Mouse (Mus musculus): ENCODE results near the gene Bckdhb. TPM values are rescaled to one million over a fixed set of nuclear protein-coding genes. Genes with fewer than 3 reads are reported as not detected.
"Not testable (repeated sequence)": the region's sequence is repeated elsewhere in the genome, so short reads cannot be mapped to it uniquely, and the experiment has no call there.

The Bckdhb gene
- total RNA-seq, 1 experiment, result 30.7 TPM

DNA sequence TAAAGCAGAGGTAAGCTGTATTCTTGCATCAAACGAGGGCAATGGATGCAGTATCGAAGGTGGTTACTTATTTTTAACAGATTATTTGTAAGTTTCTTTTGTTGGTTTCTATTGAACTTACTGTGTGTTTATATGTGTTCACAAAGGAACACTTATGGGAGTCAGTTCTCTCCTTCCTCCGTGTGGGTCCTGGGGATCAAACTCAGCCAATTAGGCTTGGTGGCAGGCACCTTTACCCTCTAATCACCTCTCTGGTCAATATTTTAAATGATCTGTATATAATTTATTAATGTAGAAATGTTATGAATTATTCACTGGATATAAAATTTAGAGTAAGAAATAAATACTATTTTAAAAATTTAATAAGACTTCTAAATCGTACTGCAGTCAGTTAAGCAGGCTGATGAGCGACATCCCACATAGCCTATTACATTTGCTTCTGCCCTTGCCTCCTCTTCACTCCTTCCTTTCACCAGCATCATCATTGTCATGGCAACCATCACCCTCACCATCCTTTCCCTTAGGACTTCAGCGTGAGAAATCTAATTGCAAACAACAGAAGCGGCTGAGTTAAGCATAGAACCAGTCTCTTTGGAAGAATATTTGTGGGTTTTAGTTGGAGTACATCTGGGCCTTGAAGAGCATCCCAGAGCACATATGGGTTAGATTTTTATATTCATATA is 130.3 kb downstream of the Bckdhb start:
- no peak for DNase-seq (ENCODE audit: low read depth, low spot score)
- H3K4me3 ChIP-seq (ENCODE audit: insufficient read depth in 1 of 2, low read depth in 1 of 2, low read length in 2 of 2, poor library complexity in 1 of 2, severe bottlenecking in 1 of 2), result no peak overlapping the region
- TF ChIP-seq HCFC1 (IDR thresholded peaks at IDR 0.05; ENCODE audit: borderline replicate concordance, insufficient read depth, low read length) (no peak), CHD2 (IDR thresholded peaks at IDR 0.05; ENCODE audit: low read depth, low read length) (no peak), ZC3H11A (IDR thresholded peaks at IDR 0.05; ENCODE audit: borderline replicate concordance, low read depth, low read length) (no peak), ZNF384 (IDR thresholded peaks at IDR 0.05; ENCODE audit: low read depth, low read length) (no peak), MAFK (IDR thresholded peaks at IDR 0.05; ENCODE audit: insufficient read depth, low read depth, low read length) (no peak)
- H3K27ac ChIP-seq (ENCODE audit: insufficient read depth, low read depth, low read length, poor library complexity, severe bottlenecking), result no peak overlapping the region
- no peaks in the 10 kb centered on the region for H3K9me3 ChIP-seq (ENCODE audit: control insufficient read depth, insufficient read depth, low read depth, low read length)
- no peaks in the 10 kb centered on the region for H3K4me1 ChIP-seq (ENCODE audit: control insufficient read depth in 2 of 2, insufficient read depth in 2 of 2, low read length in 2 of 2, poor library complexity in 1 of 2)
- no peaks in the 10 kb centered on the region for H3K36me3 ChIP-seq (ENCODE audit: control insufficient read depth, insufficient read depth, low read length, poor library complexity, severe bottlenecking)
- in situ Hi-C loops (cut with MboI; ENCODE audit: low sequenced_read_pairs in 2 of 2, unreplicated experiment in 2 of 2), result no loop called here
- H3K9ac ChIP-seq (ENCODE audit: insufficient read depth, low read depth, low read length, poor library complexity, severe bottlenecking), result no peak overlapping the region

DNA sequence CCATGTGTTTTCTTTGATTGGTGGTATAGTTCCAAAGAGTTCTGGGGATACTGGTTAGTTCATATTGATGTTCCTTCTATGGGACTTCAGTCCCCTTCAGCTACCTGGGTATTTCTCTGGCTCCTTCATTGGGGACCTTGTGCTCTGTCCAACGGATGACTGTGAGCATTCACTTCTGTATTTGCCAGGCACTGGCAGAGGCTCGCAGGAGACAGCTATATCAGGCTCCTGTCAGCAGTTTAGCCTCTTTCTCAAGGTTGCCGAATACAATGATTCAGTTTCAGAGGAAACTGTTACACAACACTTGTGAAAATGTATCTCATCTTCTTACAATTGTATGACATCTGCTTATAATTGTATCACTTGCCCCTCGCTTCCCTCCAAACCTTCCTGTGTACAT is 135.8 kb downstream of the Bckdhb start:
- H3K4me1 ChIP-seq (ENCODE audit: control insufficient read depth in 2 of 2, insufficient read depth in 2 of 2, low read length in 2 of 2, poor library complexity in 1 of 2); DNase-seq (ENCODE audit: low read depth, low spot score); H3K9ac ChIP-seq (ENCODE audit: insufficient read depth, low read depth, low read length, poor library complexity, severe bottlenecking); H3K27ac ChIP-seq (ENCODE audit: insufficient read depth, low read depth, low read length, poor library complexity, severe bottlenecking); H3K36me3 ChIP-seq (ENCODE audit: control insufficient read depth, insufficient read depth, low read length, poor library complexity, severe bottlenecking); in situ Hi-C loops (cut with MboI; ENCODE audit: low sequenced_read_pairs in 2 of 2, unreplicated experiment in 2 of 2); H3K9me3 ChIP-seq (ENCODE audit: control insufficient read depth, insufficient read depth, low read depth, low read length); H3K4me3 ChIP-seq (ENCODE audit: insufficient read depth in 1 of 2, low read depth in 1 of 2, low read length in 2 of 2, poor library complexity in 1 of 2, severe bottlenecking in 1 of 2): not testable (repeated sequence)

GRCm38 (mm10) chr9:84063617-84064016 is 138.7 kb downstream of the Bckdhb start:
- H3K36me3 ChIP-seq (ENCODE audit: control insufficient read depth, insufficient read depth, low read length, poor library complexity, severe bottlenecking), result no peaks in the 10 kb centered on the region
- no peak overlapping the region for H3K27ac ChIP-seq (ENCODE audit: insufficient read depth, low read depth, low read length, poor library complexity, severe bottlenecking)
- DNase-seq (ENCODE audit: low read depth, low spot score), result no peak
- H3K4me1 ChIP-seq (ENCODE audit: control insufficient read depth in 2 of 2, insufficient read depth in 2 of 2, low read length in 2 of 2, poor library complexity in 1 of 2), result no peaks in the 10 kb centered on the region
- H3K9ac ChIP-seq (ENCODE audit: insufficient read depth, low read depth, low read length, poor library complexity, severe bottlenecking), result no peak overlapping the region
- in situ Hi-C loops (cut with MboI; ENCODE audit: low sequenced_read_pairs in 2 of 2, unreplicated experiment in 2 of 2), result no loop called here
- H3K9me3 ChIP-seq (ENCODE audit: control insufficient read depth, insufficient read depth, low read depth, low read length), result no peaks in the 10 kb centered on the region
- TF ChIP-seq HCFC1 (IDR thresholded peaks at IDR 0.05; ENCODE audit: borderline replicate concordance, insufficient read depth, low read length), result no peak
- no peak for TF ChIP-seq ZNF384 (IDR thresholded peaks at IDR 0.05; ENCODE audit: low read depth, low read length)
- no peak for TF ChIP-seq ZC3H11A (IDR thresholded peaks at IDR 0.05; ENCODE audit: borderline replicate concordance, low read depth, low read length)
- no peak for TF ChIP-seq CHD2 (IDR thresholded peaks at IDR 0.05; ENCODE audit: low read depth, low read length)
- TF ChIP-seq MAFK (IDR thresholded peaks at IDR 0.05; ENCODE audit: insufficient read depth, low read depth, low read length), result no peak
- H3K4me3 ChIP-seq (ENCODE audit: insufficient read depth in 1 of 2, low read depth in 1 of 2, low read length in 2 of 2, poor library complexity in 1 of 2, severe bottlenecking in 1 of 2), result no peak overlapping the region

DNA sequence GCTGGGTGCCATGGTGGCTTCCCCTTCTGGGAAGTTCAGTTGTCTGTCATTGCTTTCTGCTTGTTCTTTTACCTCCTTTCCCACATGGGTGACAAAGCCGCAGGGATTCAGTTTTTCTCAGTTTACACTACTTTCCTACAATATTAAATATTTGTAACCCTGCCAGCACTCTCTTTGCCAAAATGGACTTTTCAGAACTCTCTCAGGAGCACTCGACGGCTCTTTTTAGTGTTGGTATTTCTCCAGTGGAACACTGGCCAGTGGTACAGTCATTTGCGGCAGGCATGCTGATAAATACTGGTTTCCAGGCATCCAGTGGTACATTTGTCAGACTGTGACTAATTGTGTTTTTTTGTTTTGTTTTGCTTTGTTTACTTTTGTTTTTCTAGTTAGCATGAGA is 139.2 kb downstream of the Bckdhb start:
- Histone ChIP-seq H3K9me3 (ENCODE audit: control insufficient read depth, insufficient read depth, low read depth, low read length) (no peaks in the 10 kb centered on the region), H3K36me3 (ENCODE audit: control insufficient read depth, insufficient read depth, low read length, poor library complexity, severe bottlenecking) (no peaks in the 10 kb centered on the region), H3K4me3 (ENCODE audit: insufficient read depth in 1 of 2, low read depth in 1 of 2, low read length in 2 of 2, poor library complexity in 1 of 2, severe bottlenecking in 1 of 2) (no peak overlapping the region), H3K27ac (ENCODE audit: insufficient read depth, low read depth, low read length, poor library complexity, severe bottlenecking) (no peak overlapping the region), H3K9ac (ENCODE audit: insufficient read depth, low read depth, low read length, poor library complexity, severe bottlenecking) (no peak overlapping the region), H3K4me1 (ENCODE audit: control insufficient read depth in 2 of 2, insufficient read depth in 2 of 2, low read length in 2 of 2, poor library complexity in 1 of 2) (no peaks in the 10 kb centered on the region)
- no peak for TF ChIP-seq MAFK (IDR thresholded peaks at IDR 0.05; ENCODE audit: insufficient read depth, low read depth, low read length)
- no peak for TF ChIP-seq ZC3H11A (IDR thresholded peaks at IDR 0.05; ENCODE audit: borderline replicate concordance, low read depth, low read length)
- TF ChIP-seq ZNF384 (IDR thresholded peaks at IDR 0.05; ENCODE audit: low read depth, low read length), result no peak
- TF ChIP-seq HCFC1 (IDR thresholded peaks at IDR 0.05; ENCODE audit: borderline replicate concordance, insufficient read depth, low read length), result no peak
- TF ChIP-seq CHD2 (IDR thresholded peaks at IDR 0.05; ENCODE audit: low read depth, low read length), result no peak
- no peak for DNase-seq (ENCODE audit: low read depth, low spot score)
- in situ Hi-C loops (cut with MboI; ENCODE audit: low sequenced_read_pairs in 2 of 2, unreplicated experiment in 2 of 2), result no loop called here

GRCm38 (mm10) chr9:84070247-84070646 is 145.3 kb downstream of the Bckdhb start:
- no peak overlapping the region for H3K4me3 ChIP-seq (ENCODE audit: insufficient read depth in 1 of 2, low read depth in 1 of 2, low read length in 2 of 2, poor library complexity in 1 of 2, severe bottlenecking in 1 of 2)
- no peak overlapping the region for H3K27ac ChIP-seq (ENCODE audit: insufficient read depth, low read depth, low read length, poor library complexity, severe bottlenecking)
- in situ Hi-C loops (cut with MboI; ENCODE audit: low sequenced_read_pairs in 2 of 2, unreplicated experiment in 2 of 2), result no loop called here
- H3K36me3 ChIP-seq (ENCODE audit: control insufficient read depth, insufficient read depth, low read length, poor library complexity, severe bottlenecking), result no peaks in the 10 kb centered on the region
- TF ChIP-seq MAFK (IDR thresholded peaks at IDR 0.05; ENCODE audit: insufficient read depth, low read depth, low read length), result no peak
- TF ChIP-seq CHD2 (IDR thresholded peaks at IDR 0.05; ENCODE audit: low read depth, low read length), result no peak
- no peak for TF ChIP-seq ZC3H11A (IDR thresholded peaks at IDR 0.05; ENCODE audit: borderline replicate concordance, low read depth, low read length)
- H3K9me3 ChIP-seq (ENCODE audit: control insufficient read depth, insufficient read depth, low read depth, low read length), result no peaks in the 10 kb centered on the region
- no peaks in the 10 kb centered on the region for H3K4me1 ChIP-seq (ENCODE audit: control insufficient read depth in 2 of 2, insufficient read depth in 2 of 2, low read length in 2 of 2, poor library complexity in 1 of 2)
- DNase-seq (ENCODE audit: low read depth, low spot score), result no peak
- no peak overlapping the region for H3K9ac ChIP-seq (ENCODE audit: insufficient read depth, low read depth, low read length, poor library complexity, severe bottlenecking)

Data from ES-E14 (cell line).